In genomic region chr4:43631956-43632920, GRCm38 (mm10) we compare ENCODE assay signal across 9 mouse cellular contexts. TPM values are rescaled to one million over a fixed set of nuclear protein-coding genes. Genes with fewer than 3 reads are reported as not detected.
DNase-seq lines count a peak whose midpoint lies in the region; ATAC-seq and TF ChIP-seq lines count a peak whose summit lies in the region.
"Had no signal": no experiment of that assay in that cellular context is flagged by ENCODE, and none has a peak within 500 bp of the region (broad histone marks: within the 10 kb centered on the region; RNA-seq: fewer than 3 reads in every experiment).

No protein-coding gene starts in this region.

- H3K36me3 ChIP-seq in E14TG2a.4 (ENCODE audit: insufficient read depth, low read length), result no peaks in the 10 kb centered on the region
- no peaks in the 10 kb centered on the region for H3K36me3 ChIP-seq in limb, embryonic 14.5 days (ENCODE audit: control insufficient read depth, insufficient read depth, low read length)
- H3K36me3 ChIP-seq in small intestine, adult 2 months (ENCODE audit: control insufficient read depth, insufficient read depth, low read length), result no peaks in the 10 kb centered on the region

- WGBS in limb, embryonic 14.5 days, result 46% methylated on average over 42 of the region's 42 CpGs
- 61% methylated on average over 42 of the region's 42 CpGs for WGBS in small intestine, adult 2 months

- peak; percentile 3; the same call in 1 of the 2 replicates for ATAC-seq in limb, embryonic 14.5 days (ENCODE audit: low FRiP score, low read depth)

- H3K9ac ChIP-seq in limb, embryonic 14.5 days (ENCODE audit: low read depth, low read length, severe bottlenecking), result peak overlapping the region; percentile 97

- DNase-seq in gastrocnemius, postnatal 10 days, result peak; percentile 37
- no peak for DNase-seq in gastrocnemius, postnatal 4 days (ENCODE audit: low spot score in 2 of 2)
- DNase-seq in heart, postnatal 4 days, result peak; percentile 39
- no peak for DNase-seq in limb, embryonic 14.5 days (ENCODE audit: low spot score)
- DNase-seq in B cell, adult 2 months, result no peak

- no peak for TF ChIP-seq CTCF in E14TG2a.4 (conservative IDR thresholded peaks at IDR 0.05; ENCODE audit: low read length)
- TF ChIP-seq CTCF in cortical plate, adult 2 months (IDR thresholded peaks at IDR 0.05; ENCODE audit: extremely low read depth, insufficient read depth, low read length), result no peak
- TF ChIP-seq CTCF in small intestine, adult 2 months (IDR thresholded peaks at IDR 0.05; ENCODE audit: extremely low read depth, insufficient read length, insufficient replicate concordance, low read depth, low read length), result no peak

- H3K27ac ChIP-seq in cortical plate, adult 2 months (ENCODE audit: insufficient read depth, low read length), result no peak overlapping the region
- H3K27ac ChIP-seq in limb, embryonic 14.5 days (replicated peaks; ENCODE audit: low read depth, low read length), result peak overlapping the region; percentile 74; the same call in 1 of the 2 replicates
- H3K27ac ChIP-seq in small intestine, adult 2 months (ENCODE audit: insufficient read depth, low read depth, low read length), result no peak overlapping the region

- peaks cover 58% of the 10 kb centered on the region for H3K27me3 ChIP-seq in E14TG2a.4 (ENCODE audit: insufficient read depth, low read length)
- H3K27me3 ChIP-seq in limb, embryonic 14.5 days (ENCODE audit: control insufficient read depth, insufficient read depth, low read length), result no peaks in the 10 kb centered on the region
- H3K27me3 ChIP-seq in small intestine, adult 2 months (ENCODE audit: control insufficient read depth, insufficient read depth, low read length), result peaks cover 13% of the 10 kb centered on the region; the same call in 1 of the 2 replicates

- peak overlapping the region; percentile 93 for H3K4me2 ChIP-seq in limb, embryonic 14.5 days (replicated peaks; ENCODE audit: low read depth, low read length, severe bottlenecking)

- H3K9me3 ChIP-seq in E14TG2a.4 (ENCODE audit: low read length), result no peaks in the 10 kb centered on the region
- H3K9me3 ChIP-seq in limb, embryonic 14.5 days (ENCODE audit: control insufficient read depth, low read length), result no peaks in the 10 kb centered on the region

- peaks cover 36% of the 10 kb centered on the region for H3K4me1 ChIP-seq in E14TG2a.4 (replicated peaks; ENCODE audit: low read depth, low read length)
- H3K4me1 ChIP-seq in cortical plate, adult 2 months (ENCODE audit: control insufficient read depth, insufficient read depth, low read length), result no peaks in the 10 kb centered on the region
- H3K4me1 ChIP-seq in limb, embryonic 14.5 days (ENCODE audit: control insufficient read depth, insufficient read depth, low read length), result peaks cover 26% of the 10 kb centered on the region
- peaks cover 3% of the 10 kb centered on the region; the same call in 1 of the 2 replicates for H3K4me1 ChIP-seq in small intestine, adult 2 months (ENCODE audit: control insufficient read depth, insufficient read depth, insufficient read length, low read length)

- peak overlapping the region; percentile 81 for H3K4me3 ChIP-seq in E14TG2a.4 (replicated peaks; ENCODE audit: low read length)
- peak overlapping the region; percentile 83 for H3K4me3 ChIP-seq in cortical plate, adult 2 months (ENCODE audit: insufficient read depth, low read length)
- H3K4me3 ChIP-seq in limb, embryonic 14.5 days (replicated peaks; ENCODE audit: low read length), result peak overlapping the region; percentile 68
- H3K4me3 ChIP-seq in small intestine, adult 2 months (ENCODE audit: low read depth, low read length), result peak overlapping the region; percentile 61

- TF ChIP-seq POLR2A in cortical plate, adult 2 months (IDR thresholded peaks at IDR 0.05; ENCODE audit: extremely low read depth, insufficient read depth, low read length), result no peak
- no peak for TF ChIP-seq POLR2A in limb, embryonic 14.5 days (IDR thresholded peaks at IDR 0.05; ENCODE audit: borderline replicate concordance, extremely low read depth, insufficient read depth, insufficient read length)
- TF ChIP-seq POLR2A in small intestine, adult 2 months (IDR thresholded peaks at IDR 0.05; ENCODE audit: low read depth, low read length), result no peak

RNA-seq across cellular contexts. Expression of gene Npr2, which starts 0.5 kb away (rescaled TPM):
- total RNA-seq in gastrocnemius, postnatal 10 days (2021), result 10 to 100 TPM; 30.7 to 39.5 TPM
- total RNA-seq in gastrocnemius, postnatal 4 days (2021), result 10 to 100 TPM; 42.9 to 49.7 TPM
- polyA plus RNA-seq in cortical plate, adult 2 months (2012; rRNA removed), result 115 and 129 TPM in 2 replicates
- 10 to 100 TPM; 35.1 to 35.8 TPM for total RNA-seq in heart, postnatal 4 days (2021)
- polyA plus RNA-seq in limb, embryonic 14.5 days (2012; rRNA removed), result 121 and 124 TPM in 2 replicates
- polyA plus RNA-seq in limb, embryonic 14.5 days (2014; fragmentation: Nextera tagmentation; extraction: Ambion mirVana), result 33.3 and 34.3 TPM in 2 replicates
- 5.8 and 6.3 TPM in 2 replicates for polyA plus RNA-seq in small intestine, adult 2 months (2012; rRNA removed)

RNA-seq across cellular contexts. Expression of gene Spag8, which starts 21.2 kb away (rescaled TPM):
- under 1 TPM in 1 of 2 experiments, not detected in 1; 0.38 TPM for total RNA-seq in gastrocnemius, postnatal 10 days (2021)
- total RNA-seq in gastrocnemius, postnatal 4 days (2021), result under 1 TPM in 1 of 2 experiments, not detected in 1; 0.26 TPM
- 2.3 and 2.6 TPM in 2 replicates for polyA plus RNA-seq in cortical plate, adult 2 months (2012; rRNA removed)
- under 1 TPM in 1 of 2 experiments, not detected in 1; 0.32 TPM for total RNA-seq in heart, postnatal 4 days (2021)
- polyA plus RNA-seq in limb, embryonic 14.5 days (2012; rRNA removed), result 1.8 and 2.5 TPM in 2 replicates
- polyA plus RNA-seq in limb, embryonic 14.5 days (2014; fragmentation: Nextera tagmentation; extraction: Ambion mirVana), result 0.58 and 0.61 TPM in 2 replicates
- polyA plus RNA-seq in small intestine, adult 2 months (2012; rRNA removed), result 0.39 and 0.63 TPM in 2 replicates
- total RNA-seq: gastrocnemius, postnatal 36 days had no signal

RNA-seq across cellular contexts. Expression of gene Hint2, which starts 24.0 kb away (rescaled TPM):
- 10 to 100 TPM; 51.3 to 57.6 TPM for total RNA-seq in gastrocnemius, postnatal 10 days (2021)
- total RNA-seq in gastrocnemius, postnatal 4 days (2021), result 10 to 100 TPM; 57.6 to 66.5 TPM
- 81.7 and 84.5 TPM in 2 replicates for polyA plus RNA-seq in cortical plate, adult 2 months (2012; rRNA removed)
- 10 to 100 TPM; 92.2 to 98.4 TPM for total RNA-seq in heart, postnatal 4 days (2021)
- 58.3 and 63.2 TPM in 2 replicates for polyA plus RNA-seq in limb, embryonic 14.5 days (2012; rRNA removed)
- 73.8 and 87.6 TPM in 2 replicates for polyA plus RNA-seq in limb, embryonic 14.5 days (2014; fragmentation: Nextera tagmentation; extraction: Ambion mirVana)
- 59.9 and 73.8 TPM in 2 replicates for polyA plus RNA-seq in small intestine, adult 2 months (2012; rRNA removed)

RNA-seq across cellular contexts. Expression of gene Tmem8b, which starts 36.5 kb away (rescaled TPM):
- 10 to 100 TPM in 1 of 2 experiments, 1 to 10 TPM in 1; 9.1 to 10.8 TPM for total RNA-seq in gastrocnemius, postnatal 10 days (2021)
- 10 to 100 TPM in 1 of 2 experiments, 1 to 10 TPM in 1; 9.4 to 12.0 TPM for total RNA-seq in gastrocnemius, postnatal 4 days (2021)
- 36.2 and 36.6 TPM in 2 replicates for polyA plus RNA-seq in cortical plate, adult 2 months (2012; rRNA removed)
- 10 to 100 TPM; 15.4 to 17.9 TPM for total RNA-seq in heart, postnatal 4 days (2021)
- 16.0 and 26.7 TPM in 2 replicates for polyA plus RNA-seq in limb, embryonic 14.5 days (2012; rRNA removed)
- polyA plus RNA-seq in limb, embryonic 14.5 days (2014; fragmentation: Nextera tagmentation; extraction: Ambion mirVana), result 3.8 and 5.2 TPM in 2 replicates
- 3.0 and 4.3 TPM in 2 replicates for polyA plus RNA-seq in small intestine, adult 2 months (2012; rRNA removed)

RNA-seq across cellular contexts. Expression of gene Fam221b, which starts 36.7 kb away (rescaled TPM):
- total RNA-seq in gastrocnemius, postnatal 10 days (2021), result under 1 TPM; 0.18 to 0.26 TPM
- total RNA-seq in gastrocnemius, postnatal 4 days (2021), result under 1 TPM; 0.13 to 0.44 TPM
- polyA plus RNA-seq in cortical plate, adult 2 months (2012; rRNA removed), result 1.0 TPM in 2 replicates
- total RNA-seq in heart, postnatal 4 days (2021), result under 1 TPM in 1 of 2 experiments, not detected in 1; 0.23 TPM
- polyA plus RNA-seq in limb, embryonic 14.5 days (2012; rRNA removed), result 0.40 and 0.63 TPM in 2 replicates
- 4.0 and 4.3 TPM in 2 replicates for polyA plus RNA-seq in limb, embryonic 14.5 days (2014; fragmentation: Nextera tagmentation; extraction: Ambion mirVana)
- not detected in 2 replicates for polyA plus RNA-seq in small intestine, adult 2 months (2012; rRNA removed)

Comparison
In these comparisons a context has a peak if more than half of its experiments do, and no peak if none do; other contexts are left out.
1. DNase-seq: peak in gastrocnemius, postnatal 10 days (single experiment) and heart, postnatal 4 days (single experiment); none in gastrocnemius, postnatal 4 days (0 of 2), limb, embryonic 14.5 days (single experiment) and B cell, adult 2 months (0 of 2).
2. Peak in every context shown above with its lines, with median percentiles within 50 percentile points of each other: H3K4me3 ChIP-seq.